Mouse (Mus musculus): ENCODE measurements around the gene Icam1. TPM values are rescaled to one million over a fixed set of nuclear protein-coding genes. Genes with fewer than 3 reads are reported as not detected.
"Not testable (repeated sequence)": the region's sequence is repeated elsewhere in the genome, so short reads cannot be mapped to it uniquely, and the experiment has no call there.

Gene Icam1
- total RNA-seq, 4 experiments from 2014 or later: 1.3 to 2.3 (median 1.4) TPM

GRCm38 (mm10) chr9:20993165-20993898 lies 22.5 kb upstream of the Icam1 start:
- no peak for DNase-seq (ENCODE audit: low spot score in 2 of 2)

GRCm38 (mm10) chr9:20995069-20995468 lies 20.7 kb upstream of the Icam1 start:
- no peak for DNase-seq (ENCODE audit: low spot score in 2 of 2)

GRCm38 (mm10) chr9:20997065-20997464 lies 18.7 kb upstream of the Icam1 start:
- no peak for DNase-seq (ENCODE audit: low spot score in 2 of 2)

GRCm38 (mm10) chr9:20998337-20998736 lies 17.4 kb upstream of the Icam1 start:
- DNase-seq (ENCODE audit: low spot score in 2 of 2): not testable (repeated sequence)

GRCm38 (mm10) chr9:21000811-21001210 lies 15.0 kb upstream of the Icam1 start:
- no peak for DNase-seq (ENCODE audit: low spot score in 2 of 2)

GRCm38 (mm10) chr9:21001651-21002200 lies 14.1 kb upstream of the Icam1 start:
- DNase-seq (ENCODE audit: low spot score in 2 of 2): no peak

GRCm38 (mm10) chr9:21002270-21002626 lies 13.5 kb upstream of the Icam1 start:
- DNase-seq (ENCODE audit: low spot score in 2 of 2): no peak

- DNase-seq (ENCODE audit: low spot score in 2 of 2): peak; percentile 54 to 69
Measured at GRCm38 (mm10) chr9:21002627-21003551, 12.9 kb upstream of the Icam1 start, which contains the start of gene Mrpl4. Gene Mrpl4, plus strand, starts transcription at chr9:21002738.

GRCm38 (mm10) chr9:21007313-21007952 lies 8.4 kb upstream of the Icam1 start:
- DNase-seq (ENCODE audit: low spot score in 2 of 2): no peak

GRCm38 (mm10) chr9:21008007-21008406 lies 7.8 kb upstream of the Icam1 start:
- DNase-seq (ENCODE audit: low spot score in 2 of 2): no peak

GRCm38 (mm10) chr9:21010362-21010761 lies 5.4 kb upstream of the Icam1 start:
- DNase-seq (ENCODE audit: low spot score in 2 of 2): peak in 1 of 2 experiments; percentile 41

GRCm38 (mm10) chr9:21010939-21011541 lies 4.7 kb upstream of the Icam1 start:
- DNase-seq (ENCODE audit: low spot score in 2 of 2): not testable (repeated sequence)

GRCm38 (mm10) chr9:21011846-21012312 lies 3.9 kb upstream of the Icam1 start:
- DNase-seq (ENCODE audit: low spot score in 2 of 2): peak in 1 of 2 experiments; percentile 40

- no peak for DNase-seq (ENCODE audit: low spot score in 2 of 2)
Measured at GRCm38 (mm10) chr9:21012368-21012767, 3.4 kb upstream of the Icam1 start.

- peak in 1 of 2 experiments; percentile 32 for DNase-seq (ENCODE audit: low spot score in 2 of 2)
Measured at GRCm38 (mm10) chr9:21014691-21015570, 854 bp upstream of the Icam1 start.

GRCm38 (mm10) chr9:21016331-21017176 lies 769 bp downstream of the Icam1 start:
- no peak for DNase-seq (ENCODE audit: low spot score in 2 of 2)

GRCm38 (mm10) chr9:21017177-21017575 lies 1.4 kb downstream of the Icam1 start:
- DNase-seq (ENCODE audit: low spot score in 2 of 2): no peak

GRCm38 (mm10) chr9:21018600-21018999 lies 2.8 kb downstream of the Icam1 start:
- DNase-seq (ENCODE audit: low spot score in 2 of 2): no peak

- DNase-seq (ENCODE audit: low spot score in 2 of 2): no peak
Measured at GRCm38 (mm10) chr9:21021363-21021762, 5.6 kb downstream of the Icam1 start.
